Mouse (Mus musculus): Measurements from ENCODE around the gene 9630041A04Rik. TPM values are rescaled to one million over a fixed set of nuclear protein-coding genes. Genes with fewer than 3 reads are reported as not detected.

9630041A04Rik gene
- total RNA-seq (2021), result not detected

GRCm38 (mm10) chr9:101861596-101862471 lies at the start of gene 9630041A04Rik:
TSS of gene 9630041A04Rik (plus strand) at chr9:101861841.
- intact Hi-C loops (cut with DNase I), result no loop called here
- no peak for DNase-seq (ENCODE audit: low spot score)

GRCm38 (mm10) chr9:101823896-101824295 lies 37.7 kb upstream of the 9630041A04Rik start:
- no peak for DNase-seq (ENCODE audit: low spot score)
- intact Hi-C loops (cut with DNase I), result no loop called here

- DNase-seq (ENCODE audit: low spot score), result no peak
- intact Hi-C loops (cut with DNase I), result no loop called here
These were observed 36.0 kb upstream of the 9630041A04Rik start for GRCm38 (mm10) chr9:101825626-101826025.

GRCm38 (mm10) chr9:101833619-101834018 lies 28.0 kb upstream of the 9630041A04Rik start:
- no peak for DNase-seq (ENCODE audit: low spot score)
- intact Hi-C loops (cut with DNase I), result no loop called here

GRCm38 (mm10) chr9:101841101-101841500 lies 20.5 kb upstream of the 9630041A04Rik start:
- intact Hi-C loops (cut with DNase I), result no loop called here

GRCm38 (mm10) chr9:101843893-101844292 lies 17.7 kb upstream of the 9630041A04Rik start:
- no peak for DNase-seq (ENCODE audit: low spot score)
- intact Hi-C loops (cut with DNase I), result no loop called here

More at GRCm38 (mm10) chr9:101841101-101841500, 20.5 kb upstream of the 9630041A04Rik start:
- DNase-seq (ENCODE audit: low spot score), result no peak

- intact Hi-C loops (cut with DNase I), result no loop called here
- DNase-seq (ENCODE audit: low spot score), result no peak
These were observed 15.9 kb upstream of the 9630041A04Rik start for GRCm38 (mm10) chr9:101845691-101846090.

- DNase-seq (ENCODE audit: low spot score), result peak; percentile 40
- intact Hi-C loops (cut with DNase I), result no loop called here
These were observed 932 bp downstream of the 9630041A04Rik start for GRCm38 (mm10) chr9:101862481-101863065.

GRCm38 (mm10) chr9:101863130-101863529 lies 1.5 kb downstream of the 9630041A04Rik start:
- intact Hi-C loops (cut with DNase I), result no loop called here
- DNase-seq (ENCODE audit: low spot score), result no peak

- intact Hi-C loops (cut with DNase I), result no loop called here
- no peak for DNase-seq (ENCODE audit: low spot score)
These were observed 7.0 kb downstream of the 9630041A04Rik start for GRCm38 (mm10) chr9:101868593-101868992.

- intact Hi-C loops (cut with DNase I), result no loop called here
- no peak for DNase-seq (ENCODE audit: low spot score)
These were observed 8.4 kb downstream of the 9630041A04Rik start for GRCm38 (mm10) chr9:101870034-101870433.

- DNase-seq (ENCODE audit: low spot score), result no peak
- intact Hi-C loops (cut with DNase I), result no loop called here
These were observed 13.7 kb downstream of the 9630041A04Rik start for GRCm38 (mm10) chr9:101875306-101875705.

- no peak for DNase-seq (ENCODE audit: low spot score)
- intact Hi-C loops (cut with DNase I), result no loop called here
These were observed 15.7 kb downstream of the 9630041A04Rik start for GRCm38 (mm10) chr9:101877109-101877987.

GRCm38 (mm10) chr9:101883295-101883694 lies 21.7 kb downstream of the 9630041A04Rik start:
- intact Hi-C loops (cut with DNase I), result no loop called here
- no peak for DNase-seq (ENCODE audit: low spot score)

GRCm38 (mm10) chr9:101897851-101898250 lies 36.2 kb downstream of the 9630041A04Rik start:
- no peak for DNase-seq (ENCODE audit: low spot score)
- intact Hi-C loops (cut with DNase I), result no loop called here

- intact Hi-C loops (cut with DNase I), result no loop called here
- no peak for DNase-seq (ENCODE audit: low spot score)
These were observed 41.8 kb downstream of the 9630041A04Rik start for GRCm38 (mm10) chr9:101903406-101903805.

GRCm38 (mm10) chr9:101907747-101908255 lies 46.2 kb downstream of the 9630041A04Rik start:
- intact Hi-C loops (cut with DNase I), result no loop called here
- no peak for DNase-seq (ENCODE audit: low spot score)

- intact Hi-C loops (cut with DNase I), result no loop called here
- no peak for DNase-seq (ENCODE audit: low spot score)
These were observed 47.2 kb downstream of the 9630041A04Rik start for GRCm38 (mm10) chr9:101908849-101909248.

- DNase-seq (ENCODE audit: low spot score), result no peak
- intact Hi-C loops (cut with DNase I), result no loop called here
These were observed 47.9 kb downstream of the 9630041A04Rik start for GRCm38 (mm10) chr9:101909491-101909890.
